Mouse (Mus musculus): ENCODE results near the gene Herc2. TPM values are rescaled to one million over a fixed set of nuclear protein-coding genes. Genes with fewer than 3 reads are reported as not detected.
A peak's percentile ranks its signal among the peaks of the same experiment; 100 is the strongest.

The Herc2 gene
- polyA plus RNA-seq, 1 experiment = 55.4 TPM

- H3K4me3 ChIP-seq (replicated peaks; ENCODE audit: insufficient read depth, low read depth, low read length) = no peak overlapping the region
- DNase-seq = no peak
- 97% methylated on average over 5 of the region's 5 CpGs for WGBS
- no peak overlapping the region for H3K27ac ChIP-seq (ENCODE audit: insufficient read depth, low read length)
- no peaks in the 10 kb centered on the region for H3K4me1 ChIP-seq (ENCODE audit: control insufficient read depth, insufficient read depth, low read length)
- H3K27me3 ChIP-seq (ENCODE audit: control insufficient read depth, insufficient read depth, low read length) = no peaks in the 10 kb centered on the region
- TF ChIP-seq CTCF (IDR thresholded peaks at IDR 0.05; ENCODE audit: borderline replicate concordance, insufficient read depth, low read depth, low read length) (no peak), POLR2A (IDR thresholded peaks at IDR 0.05; ENCODE audit: borderline replicate concordance, insufficient read depth, low read length) (no peak)
Measured at GRCm38 (mm10) chr7:56121425-56121824, 71.4 kb downstream of the Herc2 start.

GRCm38 (mm10) chr7:56128080-56128479 lies 78.1 kb downstream of the Herc2 start:
- Histone ChIP-seq H3K4me1 (ENCODE audit: control insufficient read depth, insufficient read depth, low read length) (no peaks in the 10 kb centered on the region), H3K27me3 (ENCODE audit: control insufficient read depth, insufficient read depth, low read length) (no peaks in the 10 kb centered on the region), H3K4me3 (replicated peaks; ENCODE audit: insufficient read depth, low read depth, low read length) (no peak overlapping the region), H3K27ac (ENCODE audit: insufficient read depth, low read length) (no peak overlapping the region)
- WGBS = 92% methylated on average over 3 of the region's 3 CpGs
- TF ChIP-seq POLR2A (IDR thresholded peaks at IDR 0.05; ENCODE audit: borderline replicate concordance, insufficient read depth, low read length) = no peak
- no peak for TF ChIP-seq CTCF (IDR thresholded peaks at IDR 0.05; ENCODE audit: borderline replicate concordance, insufficient read depth, low read depth, low read length)
- no peak for DNase-seq

DNA sequence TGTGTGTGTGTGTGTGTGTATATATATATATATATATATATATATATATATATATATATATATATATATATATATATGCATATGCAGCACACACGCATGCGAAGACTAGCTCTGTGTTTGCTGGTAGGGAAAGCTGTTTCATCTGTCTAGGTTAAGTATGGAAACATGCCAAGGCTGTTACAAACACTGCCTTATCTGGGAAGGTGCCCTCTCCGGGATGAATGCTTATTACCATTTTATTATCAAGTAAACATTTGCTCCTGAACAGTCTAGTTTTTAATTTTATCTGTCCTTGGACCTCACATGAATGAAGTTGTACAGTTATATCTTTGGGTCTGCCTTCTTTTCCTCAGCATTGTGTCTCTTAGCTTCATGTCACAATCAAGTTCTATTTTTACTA lies 79.6 kb downstream of the Herc2 start:
- Histone ChIP-seq H3K4me1 (ENCODE audit: control insufficient read depth, insufficient read depth, low read length) (no peaks in the 10 kb centered on the region), H3K27me3 (ENCODE audit: control insufficient read depth, insufficient read depth, low read length) (no peaks in the 10 kb centered on the region), H3K27ac (ENCODE audit: insufficient read depth, low read length) (no peak overlapping the region), H3K4me3 (replicated peaks; ENCODE audit: insufficient read depth, low read depth, low read length) (no peak overlapping the region)
- 87% methylated on average over 3 of the region's 3 CpGs for WGBS
- no peak for DNase-seq
- no peak for TF ChIP-seq POLR2A (IDR thresholded peaks at IDR 0.05; ENCODE audit: borderline replicate concordance, insufficient read depth, low read length)

GRCm38 (mm10) chr7:56131548-56131947 lies 81.6 kb downstream of the Herc2 start:
- 88% methylated on average over 6 of the region's 6 CpGs for WGBS
- TF ChIP-seq CTCF (IDR thresholded peaks at IDR 0.05; ENCODE audit: borderline replicate concordance, insufficient read depth, low read depth, low read length) (no peak), POLR2A (IDR thresholded peaks at IDR 0.05; ENCODE audit: borderline replicate concordance, insufficient read depth, low read length) (no peak)
- H3K27me3 ChIP-seq (ENCODE audit: control insufficient read depth, insufficient read depth, low read length) = no peaks in the 10 kb centered on the region
- H3K4me1 ChIP-seq (ENCODE audit: control insufficient read depth, insufficient read depth, low read length) = no peaks in the 10 kb centered on the region
- no peak for DNase-seq
- no peak overlapping the region for H3K27ac ChIP-seq (ENCODE audit: insufficient read depth, low read length)
- H3K4me3 ChIP-seq (replicated peaks; ENCODE audit: insufficient read depth, low read depth, low read length) = no peak overlapping the region

GRCm38 (mm10) chr7:56138706-56139105 lies 88.7 kb downstream of the Herc2 start:
- no peaks in the 10 kb centered on the region for H3K27me3 ChIP-seq (ENCODE audit: control insufficient read depth, insufficient read depth, low read length)
- WGBS = 67% methylated on average over 7 of the region's 7 CpGs
- H3K4me1 ChIP-seq (ENCODE audit: control insufficient read depth, insufficient read depth, low read length) = no peaks in the 10 kb centered on the region
- no peak overlapping the region for H3K27ac ChIP-seq (ENCODE audit: insufficient read depth, low read length)
- TF ChIP-seq CTCF (IDR thresholded peaks at IDR 0.05; ENCODE audit: borderline replicate concordance, insufficient read depth, low read depth, low read length) (no peak), POLR2A (IDR thresholded peaks at IDR 0.05; ENCODE audit: borderline replicate concordance, insufficient read depth, low read length) (no peak)
- no peak for DNase-seq
- no peak overlapping the region for H3K4me3 ChIP-seq (replicated peaks; ENCODE audit: insufficient read depth, low read depth, low read length)

DNA sequence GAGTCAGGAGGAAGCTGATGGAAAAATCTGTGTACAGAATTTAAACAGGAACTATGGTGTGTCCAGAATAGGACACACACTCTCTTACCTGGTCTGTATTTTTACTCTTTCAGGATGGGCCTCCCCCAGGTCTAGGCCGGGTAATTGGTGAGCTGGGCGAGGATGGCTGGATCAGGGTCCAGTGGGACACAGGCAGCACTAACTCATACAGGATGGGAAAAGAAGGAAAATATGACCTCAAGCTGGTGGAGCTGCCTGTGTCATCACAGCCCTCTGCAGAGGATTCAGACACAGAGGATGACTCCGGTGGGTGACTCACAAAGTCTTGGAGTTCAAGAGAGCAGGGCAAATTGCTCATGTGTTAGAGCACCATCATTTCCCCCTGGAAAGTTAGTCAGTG lies 96.4 kb downstream of the Herc2 start:
- H3K4me3 ChIP-seq (replicated peaks; ENCODE audit: insufficient read depth, low read depth, low read length) = no peak overlapping the region
- TF ChIP-seq CTCF (IDR thresholded peaks at IDR 0.05; ENCODE audit: borderline replicate concordance, insufficient read depth, low read depth, low read length) (no peak), POLR2A (IDR thresholded peaks at IDR 0.05; ENCODE audit: borderline replicate concordance, insufficient read depth, low read length) (no peak)
- DNase-seq = no peak
- 99% methylated on average over 3 of the region's 3 CpGs for WGBS
- H3K27me3 ChIP-seq (ENCODE audit: control insufficient read depth, insufficient read depth, low read length) = no peaks in the 10 kb centered on the region
- no peak overlapping the region for H3K27ac ChIP-seq (ENCODE audit: insufficient read depth, low read length)
- H3K4me1 ChIP-seq (ENCODE audit: control insufficient read depth, insufficient read depth, low read length) = no peaks in the 10 kb centered on the region

GRCm38 (mm10) chr7:56148925-56149324 lies 98.9 kb downstream of the Herc2 start:
- Histone ChIP-seq H3K27me3 (ENCODE audit: control insufficient read depth, insufficient read depth, low read length) (no peaks in the 10 kb centered on the region), H3K4me3 (replicated peaks; ENCODE audit: insufficient read depth, low read depth, low read length) (no peak overlapping the region), H3K27ac (ENCODE audit: insufficient read depth, low read length) (no peak overlapping the region), H3K4me1 (ENCODE audit: control insufficient read depth, insufficient read depth, low read length) (peaks cover 5% of the 10 kb centered on the region)
- TF ChIP-seq POLR2A (IDR thresholded peaks at IDR 0.05; ENCODE audit: borderline replicate concordance, insufficient read depth, low read length) (no peak), CTCF (IDR thresholded peaks at IDR 0.05; ENCODE audit: borderline replicate concordance, insufficient read depth, low read depth, low read length) (no peak)
- no peak for DNase-seq
- WGBS = 89% methylated on average over 7 of the region's 7 CpGs

DNA sequence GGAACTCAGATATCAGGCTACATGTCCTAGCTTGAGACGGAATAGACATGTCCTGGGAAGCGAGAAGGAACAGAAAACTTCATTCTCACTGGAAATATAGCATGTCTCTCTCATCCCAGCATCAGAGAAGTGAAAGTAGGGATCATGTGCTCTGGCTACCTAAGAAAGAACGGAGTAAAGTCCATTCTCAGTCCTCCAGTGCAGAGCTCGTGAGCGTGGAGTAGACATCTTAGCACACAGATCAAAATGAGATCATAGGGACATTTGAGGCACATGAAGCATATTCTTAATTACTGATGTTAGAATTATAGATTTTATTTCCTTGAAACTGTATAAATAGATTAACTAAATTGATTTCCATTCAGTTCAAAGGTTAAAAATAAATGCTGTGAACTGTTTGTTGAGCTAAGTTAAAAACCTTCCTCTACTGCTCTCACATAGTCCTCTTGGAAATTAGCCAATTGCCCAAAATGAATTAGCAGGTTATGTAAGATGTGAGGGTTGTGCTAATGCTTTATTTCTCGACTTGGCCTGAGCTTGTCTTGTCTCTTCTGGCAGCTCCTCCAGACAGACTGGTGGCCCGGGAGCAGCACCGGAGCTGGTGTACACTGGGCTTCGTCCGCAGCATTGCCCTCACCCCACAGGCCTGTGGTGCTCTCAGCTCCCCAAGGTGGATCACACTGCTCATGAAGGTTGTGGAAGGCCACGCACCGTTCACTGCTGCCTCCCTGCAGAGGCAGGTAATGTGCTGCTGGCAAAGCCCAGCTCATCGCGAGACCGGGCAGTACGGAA lies 102.1 kb downstream of the Herc2 start:
- DNase-seq = peak; percentile 31 to 40
- TF ChIP-seq POLR2A (IDR thresholded peaks at IDR 0.05; ENCODE audit: borderline replicate concordance, insufficient read depth, low read length) = no peak
- TF ChIP-seq CTCF (IDR thresholded peaks at IDR 0.05; ENCODE audit: borderline replicate concordance, insufficient read depth, low read depth, low read length) = no peak
- Histone ChIP-seq H3K4me3 (replicated peaks; ENCODE audit: insufficient read depth, low read depth, low read length) (no peak overlapping the region), H3K27ac (ENCODE audit: insufficient read depth, low read length) (0 out of 2 replicates have a peak overlapping the region, but pooled peaks have one; percentile 5), H3K4me1 (ENCODE audit: control insufficient read depth, insufficient read depth, low read length) (peaks cover 5% of the 10 kb centered on the region), H3K27me3 (ENCODE audit: control insufficient read depth, insufficient read depth, low read length) (no peaks in the 10 kb centered on the region)
- WGBS = 53% methylated on average over 16 of the region's 16 CpGs
